Mouse (Mus musculus): ENCODE measurements around the gene 1700037H04Rik. TPM values are rescaled to one million over a fixed set of nuclear protein-coding genes. Genes with fewer than 3 reads are reported as not detected.

The 1700037H04Rik gene
- total RNA-seq, 2 experiments from 2014 or later = 71.1 to 78.3 TPM

DNA sequence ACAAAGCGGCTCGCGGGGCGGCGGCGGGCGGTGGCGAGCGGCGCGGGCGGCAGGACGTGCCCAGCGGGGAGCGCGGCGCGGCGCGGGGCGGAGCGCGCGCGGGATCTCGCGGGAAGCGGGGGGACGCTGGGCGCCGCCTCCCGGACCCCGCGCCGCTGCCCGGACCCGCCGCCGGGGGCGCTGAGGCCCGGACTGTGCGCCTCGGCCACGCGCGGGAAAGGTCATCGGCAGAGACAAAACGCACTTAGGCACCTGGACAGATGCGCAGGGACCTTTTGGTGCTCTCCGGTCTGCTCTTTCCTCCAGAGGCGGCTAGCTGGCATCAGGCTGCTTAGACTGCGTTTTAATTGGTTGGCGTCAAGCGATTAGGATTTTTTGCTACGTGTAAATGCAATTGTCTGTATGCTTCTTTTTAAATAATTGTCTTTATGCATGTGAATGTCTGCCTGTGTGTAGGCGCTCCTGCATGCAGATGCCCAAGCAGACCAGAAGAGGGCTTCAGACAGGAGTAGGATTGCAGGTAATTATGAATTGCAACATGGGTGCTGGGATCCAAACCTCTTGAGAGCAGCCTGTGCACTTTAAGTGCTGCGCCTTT is 20.2 kb upstream of the 1700037H04Rik start, which contains the start of gene Cenpb:
TSS of gene Cenpb (minus strand) at position 78 of the 598 bp plus-strand sequence.
- peak; percentile 85 to 87 for DNase-seq (ENCODE audit: low spot score in 2 of 2)
- intact Hi-C loops (cut with DNase I) = loop anchor here (2.0 to 5.0 kb wide), 2 partner anchors 31 to 82 kb away; partner anchors contain the start of gene Pank2

DNA sequence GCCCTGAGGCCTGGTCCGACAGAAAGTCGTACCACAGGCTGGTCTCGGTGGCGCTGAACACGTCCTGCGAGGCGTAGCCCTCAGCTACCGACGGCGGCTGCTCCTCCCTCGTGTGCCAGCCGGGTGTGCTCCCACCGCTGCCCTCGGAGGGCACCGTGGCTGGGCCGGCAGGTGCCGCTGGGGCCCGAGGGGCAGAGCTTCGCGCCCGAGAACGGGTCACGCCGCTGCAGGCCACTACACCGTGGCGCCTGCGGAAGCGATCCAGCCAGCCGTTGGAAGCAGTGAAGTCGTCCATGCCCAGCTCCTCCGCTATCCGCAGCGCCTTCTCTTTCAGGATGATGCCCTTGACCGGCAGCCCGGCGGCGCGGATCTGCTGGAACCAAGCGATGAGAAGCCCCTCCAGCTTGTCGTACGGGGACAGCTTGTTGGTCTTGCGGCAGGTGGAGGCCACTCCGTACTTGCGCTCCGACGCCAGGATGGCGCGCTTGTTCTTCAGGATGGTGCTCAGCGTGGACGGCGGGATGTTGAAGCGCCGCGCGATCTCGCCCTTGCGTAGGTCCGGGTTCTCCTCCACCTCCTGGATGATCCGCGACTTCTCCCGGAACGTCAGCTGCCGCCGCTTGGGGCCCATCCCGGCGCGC is 19.5 kb upstream of the 1700037H04Rik start:
- peak; percentile 65 to 69 for DNase-seq (ENCODE audit: low spot score in 2 of 2)
- intact Hi-C loops (cut with DNase I) = loop anchor here (5.0 kb wide), 1 partner anchor 83 kb away; the partner anchor contains the start of gene Pank2

DNA sequence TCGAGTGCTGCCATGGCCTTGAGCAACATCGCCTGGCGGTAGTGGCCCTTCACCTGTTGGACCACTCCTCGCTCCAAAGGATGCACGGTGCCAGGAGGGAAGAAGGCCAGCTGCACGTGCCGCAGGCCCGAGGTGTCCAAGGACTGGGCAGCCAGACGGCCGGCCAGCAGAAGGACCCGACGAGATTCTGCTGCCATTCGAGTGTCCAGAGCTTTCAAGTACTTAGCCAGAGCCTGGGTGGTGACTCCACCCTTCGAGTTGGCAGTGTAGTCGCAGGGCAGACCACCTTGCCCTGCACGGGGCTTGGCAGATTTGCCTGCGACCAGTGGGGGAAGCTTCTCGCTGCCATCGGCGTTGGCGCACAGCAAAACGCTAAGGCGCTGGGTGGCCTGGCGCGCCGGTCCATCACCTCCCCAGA is 19.0 kb upstream of the 1700037H04Rik start:
- intact Hi-C loops (cut with DNase I) = loop anchor here (5.0 kb wide), 1 partner anchor 83 kb away; the partner anchor contains the start of gene Pank2
- no peak for DNase-seq (ENCODE audit: low spot score in 2 of 2)

DNA sequence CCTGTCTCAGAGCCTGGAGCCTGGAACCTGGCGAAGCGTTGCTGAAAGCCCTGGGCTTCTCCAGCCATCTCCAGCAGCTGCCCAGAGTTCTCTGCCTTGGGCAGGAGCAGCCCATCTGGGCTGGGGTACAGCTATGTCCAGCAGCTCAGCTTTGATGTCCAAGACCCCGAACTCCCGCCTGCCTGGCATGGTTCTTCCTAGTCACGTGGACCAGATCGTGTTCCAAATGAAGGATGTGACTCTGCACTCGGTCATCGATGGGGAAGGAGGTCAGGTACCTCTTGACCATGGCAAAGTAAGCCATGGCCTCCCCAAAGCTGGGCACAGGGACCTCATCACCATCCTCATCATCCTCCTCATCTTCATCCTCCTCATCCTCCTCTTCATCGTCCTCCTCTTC is 18.1 kb upstream of the 1700037H04Rik start:
- intact Hi-C loops (cut with DNase I) = loop anchor here (5.0 kb wide), 1 partner anchor 84 kb away; the partner anchor contains the start of gene Pank2
- DNase-seq (ENCODE audit: low spot score in 2 of 2) = no peak

DNA sequence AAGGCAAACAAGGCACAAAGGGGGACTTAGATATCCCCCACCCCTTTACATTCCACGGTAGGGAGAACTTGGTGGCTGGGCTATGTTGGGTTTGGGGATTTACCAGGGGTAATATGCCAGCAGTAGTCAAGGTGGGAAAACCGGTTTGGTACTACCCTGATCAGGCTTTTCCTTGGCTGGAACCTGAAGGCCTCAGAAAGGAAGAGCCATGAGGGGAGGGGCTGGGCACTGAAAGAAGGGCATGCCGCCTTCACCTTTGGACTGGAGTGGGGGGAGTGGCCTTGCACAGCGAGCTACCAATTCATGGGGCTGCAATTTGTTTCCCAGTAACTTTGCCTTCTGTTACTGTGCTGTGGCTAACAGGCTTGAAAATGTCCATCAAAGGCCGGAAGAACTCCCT is 16.6 kb upstream of the 1700037H04Rik start:
- DNase-seq (ENCODE audit: low spot score in 2 of 2) = no peak
- intact Hi-C loops (cut with DNase I) = loop anchor here (5.0 kb wide), 1 partner anchor 86 kb away; the partner anchor contains the start of gene Pank2

DNA sequence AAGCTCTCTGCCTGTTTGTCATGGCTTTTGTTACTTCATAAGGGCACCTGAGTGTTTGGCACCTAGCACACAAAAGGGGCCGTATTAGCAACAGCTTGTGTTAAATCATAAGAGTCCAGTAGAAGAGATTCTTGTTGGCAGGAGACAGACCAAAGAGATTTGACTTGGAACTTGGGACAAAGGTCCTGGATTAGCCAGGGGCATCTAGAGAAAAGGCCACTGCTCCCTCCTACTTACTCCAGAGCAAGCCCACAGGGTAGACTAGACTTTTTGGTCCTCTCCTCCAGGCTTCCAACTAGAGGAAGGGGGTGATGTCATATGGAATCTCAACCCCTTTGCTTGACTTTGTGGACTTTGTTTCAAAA is 16.0 kb upstream of the 1700037H04Rik start:
- intact Hi-C loops (cut with DNase I) = loop anchor here (5.0 kb wide), 1 partner anchor 86 kb away; the partner anchor contains the start of gene Pank2
- no peak for DNase-seq (ENCODE audit: low spot score in 2 of 2)

DNA sequence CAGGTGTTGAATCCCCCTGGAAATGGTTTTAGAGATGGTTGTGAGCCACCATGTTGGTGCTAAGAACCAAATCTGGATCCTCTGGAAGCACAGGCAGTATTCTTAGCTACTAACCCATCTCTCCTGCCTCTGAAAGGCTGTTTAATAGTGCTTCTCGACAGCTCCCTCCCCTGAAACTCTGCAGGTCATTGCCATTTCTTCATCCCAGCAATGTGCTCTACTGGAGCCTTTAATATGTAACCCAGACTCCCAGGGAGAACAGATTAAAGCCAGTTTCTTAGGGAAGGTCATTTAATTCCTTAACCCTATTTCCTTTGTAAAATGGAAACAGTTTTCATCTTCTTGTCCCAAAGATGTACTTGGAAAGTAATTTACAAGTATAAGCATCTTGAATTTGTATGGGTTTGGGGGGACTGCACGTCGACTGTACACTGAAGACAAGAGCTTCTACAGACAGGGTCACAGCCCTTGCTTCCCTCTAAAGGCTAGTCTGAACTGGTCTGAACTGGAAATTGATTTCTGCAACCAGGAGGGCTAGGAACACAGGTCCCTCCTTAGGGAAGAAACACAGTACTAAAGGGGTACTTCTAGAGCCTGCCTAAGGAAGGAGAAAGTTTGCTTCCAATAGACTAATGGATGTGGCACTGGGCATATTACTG is 15.5 kb upstream of the 1700037H04Rik start:
- intact Hi-C loops (cut with DNase I) = loop anchor here (5.0 kb wide), 1 partner anchor 87 kb away; the partner anchor contains the start of gene Pank2

DNA sequence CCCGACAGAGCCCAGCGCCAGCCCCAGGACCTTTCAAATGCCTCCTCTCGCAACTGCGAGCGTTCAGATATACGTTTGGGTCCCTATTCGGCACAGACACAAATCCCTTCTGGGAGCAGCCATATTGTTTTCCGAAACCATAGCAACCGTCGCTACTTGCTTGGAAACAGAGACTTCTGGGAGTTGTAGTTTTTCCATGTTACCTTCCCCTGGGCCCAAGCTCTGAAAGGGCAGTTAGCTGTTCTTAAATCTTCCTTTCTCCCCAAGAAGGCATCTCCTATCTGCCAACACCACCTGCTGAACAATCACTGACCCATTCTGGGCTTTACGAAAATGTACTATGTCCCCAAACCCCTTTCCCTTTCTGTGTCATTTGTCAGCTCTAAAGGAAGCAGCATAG is 14.8 kb upstream of the 1700037H04Rik start:
- intact Hi-C loops (cut with DNase I) = loop anchor here (5.0 kb wide), 1 partner anchor 88 kb away; the partner anchor contains the start of gene Pank2
- DNase-seq (ENCODE audit: low spot score in 2 of 2) = peak; percentile 51 to 72

More for the DNA sequence above, 15.5 kb upstream of the 1700037H04Rik start:
- no peak for DNase-seq (ENCODE audit: low spot score in 2 of 2)

DNA sequence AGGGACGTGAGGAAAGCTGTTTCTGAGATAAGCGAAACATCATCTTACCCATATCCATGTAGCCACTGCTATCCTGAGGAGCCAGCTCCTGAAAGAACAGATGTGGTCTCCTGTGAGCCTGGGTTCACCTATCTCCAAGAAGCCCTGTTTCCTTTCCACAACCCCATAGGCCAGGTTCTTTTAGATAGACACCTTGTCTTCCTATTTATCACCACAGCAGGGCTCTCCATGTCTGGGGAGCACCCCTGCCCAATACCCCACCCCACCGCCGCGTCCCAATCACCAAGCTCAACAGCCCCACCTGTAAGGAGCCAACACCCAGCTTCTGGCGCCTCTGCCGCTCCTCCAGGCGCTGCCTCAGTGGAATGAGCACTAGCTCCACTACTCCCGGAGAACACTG is 12.4 kb upstream of the 1700037H04Rik start:
- DNase-seq (ENCODE audit: low spot score in 2 of 2) = no peak
- intact Hi-C loops (cut with DNase I) = no loop called here

DNA sequence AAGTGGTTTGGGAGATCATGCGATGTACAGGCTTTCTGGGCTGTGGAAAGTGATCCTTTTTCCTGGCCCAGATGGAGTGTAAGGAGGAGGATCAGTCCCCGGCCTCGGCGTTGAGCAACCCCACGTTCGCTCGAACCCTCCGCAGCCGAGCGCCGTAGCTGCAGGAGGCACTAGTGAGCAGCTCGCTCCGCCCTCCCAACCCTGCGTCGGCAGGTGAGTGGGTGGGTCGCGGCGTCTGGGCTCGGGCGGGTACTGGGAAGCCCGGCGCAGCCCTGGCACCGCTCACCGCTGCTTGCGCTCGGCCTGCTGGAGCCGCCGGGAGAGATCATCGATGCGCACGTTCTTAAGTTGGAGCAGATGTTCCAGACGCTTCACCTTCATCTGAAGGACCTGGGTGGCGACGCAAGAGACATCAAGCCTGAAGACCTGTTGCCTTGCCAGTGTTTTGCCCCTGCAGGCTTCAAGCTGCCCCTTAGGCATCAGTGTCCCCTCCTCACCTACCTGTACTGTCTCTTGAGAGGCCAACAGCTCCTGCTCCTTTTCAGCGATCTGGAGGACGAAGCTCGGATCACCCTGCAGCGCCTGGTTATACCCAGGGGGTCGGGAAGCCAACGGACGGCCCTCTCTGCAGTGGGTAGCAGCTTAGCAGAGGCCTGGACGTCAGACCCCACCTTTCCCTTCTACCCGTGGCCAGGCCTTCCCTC is 11.7 kb upstream of the 1700037H04Rik start:
- intact Hi-C loops (cut with DNase I) = no loop called here
- peak; percentile 74 to 80 for DNase-seq (ENCODE audit: low spot score in 2 of 2)

DNA sequence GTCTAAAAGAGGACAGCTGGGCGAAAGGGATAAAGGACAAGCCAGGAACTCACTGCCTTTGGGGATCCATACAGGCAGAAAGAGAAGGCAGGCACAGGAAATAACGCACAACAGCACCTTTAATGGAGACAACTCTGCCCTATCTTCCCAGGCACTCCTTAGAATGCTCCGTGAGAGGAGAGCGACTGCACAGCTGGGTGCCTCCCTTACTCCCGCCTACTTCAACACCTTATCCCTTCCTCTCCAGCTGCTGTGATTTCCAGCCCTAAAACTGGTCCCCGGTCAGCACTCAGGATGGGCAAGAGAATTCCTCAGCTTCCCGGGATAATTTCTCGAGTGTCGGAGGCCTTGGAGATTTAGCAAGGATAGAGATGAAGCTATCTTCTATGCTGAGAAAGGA is 11.1 kb upstream of the 1700037H04Rik start:
- no peak for DNase-seq (ENCODE audit: low spot score in 2 of 2)

DNA sequence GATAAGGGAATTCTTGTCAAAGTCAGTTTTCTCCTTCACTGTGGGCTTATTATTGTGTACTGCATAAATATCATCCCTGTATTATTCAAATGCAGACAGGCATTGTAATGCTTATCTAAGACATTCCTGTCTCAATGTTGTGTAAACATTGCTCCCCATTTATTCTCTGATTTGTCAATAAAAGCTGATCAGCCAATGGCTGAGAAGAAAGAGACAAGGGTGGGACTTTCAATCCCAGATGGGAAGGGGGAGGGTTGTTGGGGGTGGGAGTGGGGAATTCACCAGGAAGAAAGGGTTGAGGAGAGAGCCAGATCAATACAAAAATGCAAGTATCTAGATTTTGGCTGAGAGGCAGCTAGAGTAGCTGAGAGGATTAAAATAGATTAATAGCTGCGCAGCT is 9.0 kb upstream of the 1700037H04Rik start:
- DNase-seq (ENCODE audit: low spot score in 2 of 2) = no peak
- intact Hi-C loops (cut with DNase I) = no loop called here

More for the DNA sequence above, 11.1 kb upstream of the 1700037H04Rik start:
- intact Hi-C loops (cut with DNase I) = no loop called here

DNA sequence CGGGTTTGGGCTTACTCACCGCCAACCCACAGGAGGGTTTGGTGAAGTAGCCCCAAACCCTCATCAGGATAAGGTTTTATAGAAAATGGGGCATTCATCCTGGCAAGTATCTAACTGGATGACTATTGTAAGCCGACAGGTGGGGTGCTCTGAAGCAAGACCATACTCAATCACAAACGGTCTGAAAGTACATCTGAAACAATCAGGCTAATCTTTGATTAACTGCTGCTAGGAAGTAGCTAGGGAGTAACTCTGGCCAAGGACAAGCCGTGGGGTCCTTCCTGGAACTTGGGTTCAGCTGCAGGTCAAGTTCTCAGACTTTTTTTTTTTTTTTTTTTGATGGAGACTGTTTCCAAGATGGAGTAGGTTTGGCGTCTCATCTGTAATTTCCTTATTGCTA is 8.1 kb upstream of the 1700037H04Rik start:
- intact Hi-C loops (cut with DNase I) = no loop called here
- DNase-seq (ENCODE audit: low spot score in 2 of 2) = no peak

DNA sequence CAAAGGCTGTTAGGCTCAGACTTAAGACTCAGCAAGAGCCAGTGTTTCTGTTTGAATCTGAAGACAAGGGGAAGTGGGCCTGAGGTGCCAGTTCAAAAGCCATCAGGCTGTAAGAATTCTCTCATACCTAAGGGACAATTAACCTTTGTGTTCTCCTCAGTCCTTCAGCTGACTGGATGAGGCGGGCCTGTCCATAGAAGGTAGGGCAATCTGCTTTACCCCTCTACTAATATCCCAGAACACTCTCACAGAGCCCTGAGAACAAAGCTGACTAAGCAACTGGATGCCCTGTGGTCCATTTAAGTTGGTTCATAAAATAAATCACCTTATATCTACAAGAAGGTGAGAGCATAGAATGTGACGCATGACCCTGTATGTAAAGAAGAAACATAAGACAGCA is 6.3 kb upstream of the 1700037H04Rik start:
- intact Hi-C loops (cut with DNase I) = no loop called here
- no peak for DNase-seq (ENCODE audit: low spot score in 2 of 2)

DNA sequence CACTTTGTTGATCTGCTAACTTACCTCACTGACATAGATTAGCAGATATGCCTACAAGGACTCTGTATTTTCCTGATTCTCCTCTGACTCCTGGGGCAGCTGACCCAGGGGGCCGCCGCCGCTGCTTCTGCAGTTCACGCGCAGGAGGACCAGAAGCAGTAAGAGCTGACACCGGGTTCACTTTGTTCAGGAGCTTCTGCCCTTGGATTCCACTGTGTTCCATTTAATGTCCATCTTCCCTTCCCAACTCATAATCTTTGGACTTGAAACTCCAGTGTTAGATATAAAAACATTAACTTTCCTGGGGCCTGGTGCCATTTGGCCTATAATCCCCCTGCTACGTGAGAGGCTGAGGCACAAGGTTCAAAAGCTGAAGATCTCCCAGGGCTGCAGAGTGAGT is 4.0 kb upstream of the 1700037H04Rik start:
- no peak for DNase-seq (ENCODE audit: low spot score in 2 of 2)
- intact Hi-C loops (cut with DNase I) = no loop called here

DNA sequence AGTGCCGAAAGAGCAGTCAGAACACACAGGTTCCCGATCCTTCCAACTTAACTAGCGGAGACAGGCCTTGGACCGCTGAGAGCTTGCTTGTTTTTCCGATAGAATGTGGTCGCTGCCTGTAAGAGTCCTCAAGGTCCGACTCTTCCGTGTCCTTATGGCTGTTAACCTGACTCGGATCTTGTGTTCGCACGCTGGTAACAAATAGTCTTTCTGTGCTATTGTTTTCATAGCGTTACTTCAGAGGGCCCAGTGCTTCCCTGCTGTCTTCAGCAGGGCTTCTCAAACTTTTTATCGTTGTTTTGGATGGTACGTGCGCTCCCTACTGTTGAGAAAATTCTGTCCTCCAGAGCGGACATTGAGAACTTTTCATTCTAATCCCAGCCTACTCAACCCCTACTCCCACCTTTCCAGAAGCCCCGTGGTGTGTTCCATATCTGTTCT is 810 bp upstream of the 1700037H04Rik start:
- peak; percentile 26 to 28 for DNase-seq (ENCODE audit: low spot score in 2 of 2)
- intact Hi-C loops (cut with DNase I) = loop anchor here (2.0 kb wide), 1 partner anchor 66 kb away; no protein-coding TSS in a partner anchor

DNA sequence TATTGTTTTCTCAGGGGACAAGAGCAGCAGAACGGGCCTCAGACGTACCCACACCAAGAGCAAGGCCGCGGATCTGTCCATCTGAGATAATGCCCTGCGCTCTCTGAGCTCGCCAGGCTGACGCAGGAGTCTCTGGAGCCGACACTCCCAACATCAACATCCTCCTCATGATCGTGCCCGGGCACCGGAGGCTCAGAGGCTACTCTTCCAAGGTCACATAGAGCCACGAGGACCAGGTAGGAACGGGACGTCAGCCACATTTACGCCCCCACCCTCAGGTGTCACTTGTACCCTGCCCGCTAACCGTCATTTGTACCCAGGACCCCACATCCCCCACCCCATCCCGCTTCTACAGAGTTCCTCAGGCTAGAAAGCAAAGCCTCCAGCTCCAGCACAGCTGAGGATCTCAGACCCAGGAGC is 380 bp downstream of the 1700037H04Rik start:
- intact Hi-C loops (cut with DNase I) = no loop called here

DNA sequence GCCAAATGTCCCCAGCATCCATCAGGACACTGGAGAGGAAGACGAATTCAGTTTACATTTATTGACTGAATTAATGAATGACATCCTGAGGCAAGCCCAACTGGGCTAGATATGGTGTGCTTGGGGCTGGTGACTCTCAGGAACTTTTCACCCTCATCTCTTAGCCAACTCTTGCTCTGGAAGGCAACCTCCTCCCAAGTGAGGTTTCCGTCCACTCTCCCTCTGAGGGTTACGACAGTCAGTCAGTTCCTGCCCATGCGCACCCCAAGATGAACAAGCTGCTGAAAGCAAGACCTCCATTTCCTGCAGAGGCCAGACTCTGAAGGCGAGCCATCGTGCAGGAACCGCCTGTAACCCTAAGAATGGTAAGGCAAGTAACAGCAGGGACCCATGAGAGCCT is 2.9 kb downstream of the 1700037H04Rik start:
- DNase-seq (ENCODE audit: low spot score in 2 of 2) = no peak
- intact Hi-C loops (cut with DNase I) = no loop called here

More for the DNA sequence above, 380 bp downstream of the 1700037H04Rik start:
- peak; percentile 28 to 38 for DNase-seq (ENCODE audit: low spot score in 2 of 2)

DNA sequence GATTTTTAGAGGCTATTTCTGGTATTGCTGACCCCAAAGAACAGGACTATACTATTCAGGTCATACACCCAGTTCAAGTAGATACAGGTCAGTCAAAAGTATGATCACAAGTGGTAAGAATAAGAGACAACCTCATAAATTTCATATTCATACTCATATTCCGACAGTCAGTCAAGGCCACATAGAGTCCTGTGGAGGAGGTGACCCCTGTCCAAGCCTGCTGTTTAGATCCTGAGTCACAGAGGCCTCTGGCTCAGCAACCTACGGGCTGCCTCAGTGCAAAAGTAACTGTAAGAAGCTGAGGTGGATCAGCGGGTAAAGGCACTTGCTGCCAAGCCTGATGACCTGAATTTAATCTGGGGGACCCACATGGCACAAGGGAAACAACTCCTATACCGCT is 5.8 kb downstream of the 1700037H04Rik start:
- no peak for DNase-seq (ENCODE audit: low spot score in 2 of 2)
- intact Hi-C loops (cut with DNase I) = no loop called here
